Mouse (Mus musculus) heart, adult 2 months (tissue): Measurements from ENCODE around the gene Phgdh. TPM values are rescaled to one million over a fixed set of nuclear protein-coding genes. Genes with fewer than 3 reads are reported as not detected.

ENCODE experiments used
- DNase-seq, 2 experiments: peaks; one replicate each; pipeline ENCODE4 v3.0.0; 2021
- H3K27ac ChIP-seq: fragments of 200-600 bp; 2 replicates; pipeline ENCODE4 v1.8.1; 2022
- H3K27me3 ChIP-seq: fragments of 200-500 bp; 2 replicates; pipeline ENCODE4 v1.6.1; 2012; ENCODE audit warnings: mild to moderate bottlenecking, low read length, inconsistent platforms, mixed read lengths; ENCODE audit not compliant: control insufficient read depth, insufficient read depth
- H3K36me3 ChIP-seq: fragments of 200-500 bp; 2 replicates; pipeline ENCODE4 v1.6.1; 2012; ENCODE audit warnings: low read length, inconsistent platforms; ENCODE audit not compliant: control insufficient read depth, insufficient read depth
- H3K4me1 ChIP-seq: fragments of 200-500 bp; 2 replicates; pipeline ENCODE4 v1.6.1; 2011; ENCODE audit warnings: low read length; ENCODE audit not compliant: control insufficient read depth, insufficient read depth
- H3K4me3 ChIP-seq: fragments of 200-600 bp; 2 replicates; pipeline ENCODE4 v1.8.1; 2022
- H3K79me2 ChIP-seq: fragments of 200-500 bp; replicated peaks from 2 replicates; pipeline ENCODE4 v1.6.1; 2012; ENCODE audit warnings: mild to moderate bottlenecking, inconsistent platforms, low read length, moderate library complexity, mixed read lengths; ENCODE audit not compliant: control insufficient read depth, insufficient read depth
- H3K9ac ChIP-seq: fragments of 200-500 bp; 2 replicates; pipeline ENCODE4 v1.6.1; 2012; ENCODE audit warnings: low read depth, mild to moderate bottlenecking, control low read depth, inconsistent platforms, low read length, mixed read lengths
- CTCF ChIP-seq: fragments of 200-600 bp; IDR thresholded peaks from 2 replicates; pipeline ENCODE4 v1.8.1; 2022; ENCODE audit warnings: antibody characterized with exemption, mild to moderate bottlenecking, moderate library complexity
- EP300 ChIP-seq: fragments of 200-500 bp; IDR thresholded peaks from 2 replicates; pipeline ENCODE4 v1.6.1; 2011; ENCODE audit warnings: low read depth, low read length, control low read depth; ENCODE audit not compliant: insufficient read depth
- POLR2A ChIP-seq: fragments of 200-500 bp; IDR thresholded peaks from 2 replicates; pipeline ENCODE4 v1.6.1; 2011; ENCODE audit warnings: mild to moderate bottlenecking, low read depth, low read length, control low read depth; ENCODE audit not compliant: insufficient read depth
- WGBS: fragments of 180-500 bp; shearing (Covaris S2); methylation state at CpG from one replicate; pipeline ENCODE4 v1.1.7; 2018; 5-methylcytosine and 5-hydroxymethylcytosine counted together
- intact Hi-C: fragments of 180-260 bp; cut with DNase I; formaldehyde crosslinking; loops from one replicate; pipeline ENCODE4 v1.15.1; 2025
- polyA plus RNA-seq: library from polyadenylated mRNA; depleted of rRNA; stranded (reverse); fragments of >200 nt; gene quantifications from 2 replicates; pipeline ENCODE4 v1.2.3, GENCODE M21; 2012; rRNA removed
- total RNA-seq, 2 experiments: library from RNA; stranded (reverse); gene quantifications; 2 replicates each; pipeline ENCODE4 v1.2.3; 2021

Gene Phgdh
- total and polyA plus RNA-seq, 3 experiments: 1.5 to 4.5 (median 1.8) TPM

GRCm38 (mm10) chr3:98279682-98280081 lies 60.1 kb downstream of the Phgdh start:
- WGBS: 29% methylated on average over 4 of the region's 4 CpGs
- peak overlapping the region; percentile 42 for H3K27ac ChIP-seq
- no peak overlapping the region for H3K9ac ChIP-seq
- no peak overlapping the region for H3K4me3 ChIP-seq
- H3K27me3 ChIP-seq: no peaks in the 10 kb centered on the region
- intact Hi-C loops: no loop called here
- peaks cover 3% of the 10 kb centered on the region for H3K4me1 ChIP-seq
- H3K36me3 ChIP-seq: no peaks in the 10 kb centered on the region
- DNase-seq: peak in 1 of 2 experiments; percentile 17
- TF ChIP-seq CTCF: no peak
- TF ChIP-seq EP300: no peak
- TF ChIP-seq POLR2A: no peak
- no peaks in the 10 kb centered on the region for H3K79me2 ChIP-seq

GRCm38 (mm10) chr3:98273623-98274398 lies 66.0 kb downstream of the Phgdh start:
- intact Hi-C loops: no loop called here
- no peak overlapping the region for H3K9ac ChIP-seq

GRCm38 (mm10) chr3:98267249-98267651 lies 72.5 kb downstream of the Phgdh start:
- peaks cover 3% of the 10 kb centered on the region; the same call in 1 of the 2 replicates for H3K4me1 ChIP-seq
- peak in 1 of 2 experiments; percentile 30 for DNase-seq
- intact Hi-C loops: no loop called here
- no peak overlapping the region for H3K27ac ChIP-seq
- no peaks in the 10 kb centered on the region; the same call in 1 of the 2 replicates for H3K36me3 ChIP-seq
- no peak overlapping the region for H3K4me3 ChIP-seq
- TF ChIP-seq CTCF: no peak
- no peak for TF ChIP-seq EP300
- TF ChIP-seq POLR2A: no peak
- 17% methylated on average over 6 of the region's 6 CpGs for WGBS
- H3K79me2 ChIP-seq: no peaks in the 10 kb centered on the region
- H3K9ac ChIP-seq: no peak overlapping the region
- H3K27me3 ChIP-seq: no peaks in the 10 kb centered on the region

More at GRCm38 (mm10) chr3:98273623-98274398, 66.0 kb downstream of the Phgdh start:
- H3K4me3 ChIP-seq: no peak overlapping the region
- no peak for TF ChIP-seq POLR2A
- TF ChIP-seq EP300: no peak
- no peak for TF ChIP-seq CTCF
- WGBS: 52% methylated on average over 11 of the region's 11 CpGs
- no peaks in the 10 kb centered on the region for H3K4me1 ChIP-seq
- H3K36me3 ChIP-seq: no peaks in the 10 kb centered on the region
- no peaks in the 10 kb centered on the region for H3K79me2 ChIP-seq
- no peaks in the 10 kb centered on the region for H3K27me3 ChIP-seq
- H3K27ac ChIP-seq: no peak overlapping the region
- DNase-seq: no peak

Other genes with a start within 250 kb of the Phgdh start
- gene Adam30, start 179.4 kb downstream of the Phgdh start, total RNA-seq: not detected
- gene Adam30, start 179.4 kb downstream of the Phgdh start, polyA plus RNA-seq: 0.04 TPM in 1 of 2 replicates, not detected in the other
- gene Reg4, start 117.8 kb downstream of the Phgdh start, total RNA-seq: not detected
- gene Reg4, start 117.8 kb downstream of the Phgdh start, polyA plus RNA-seq: not detected in 2 replicates
- gene Hmgcs2, start 59.6 kb downstream of the Phgdh start, total RNA-seq: 10 to 100 TPM in 1 of 2 experiments, 1 to 10 TPM in 1; 9.4 to 12.9 TPM
- gene Hmgcs2, start 59.6 kb downstream of the Phgdh start, polyA plus RNA-seq: 8.1 and 9.9 TPM in 2 replicates
- 1 to 10 TPM; 5.9 to 8.1 TPM for gene Zfp697, start 42.5 kb upstream of the Phgdh start, total RNA-seq
- gene Zfp697, start 42.5 kb upstream of the Phgdh start, polyA plus RNA-seq: 6.3 and 9.0 TPM in 2 replicates
- gene Gm4450, start 117.1 kb upstream of the Phgdh start, total RNA-seq: not detected
- not detected in 2 replicates for gene Gm4450, start 117.1 kb upstream of the Phgdh start, polyA plus RNA-seq
- not detected for gene Hsd3b4, start 170.5 kb upstream of the Phgdh start, total RNA-seq
- gene Hsd3b4, start 170.5 kb upstream of the Phgdh start, polyA plus RNA-seq: not detected in 2 replicates
- gene Gm10681, start 248.8 kb upstream of the Phgdh start, total RNA-seq: not detected
- gene Gm10681, start 248.8 kb upstream of the Phgdh start, polyA plus RNA-seq: not detected in 2 replicates